Mouse (Mus musculus) ES-E14 (cell line): ENCODE data around the gene Dgkk. TPM values are rescaled to one million over a fixed set of nuclear protein-coding genes. Genes with fewer than 3 reads are reported as not detected.
A peak's percentile ranks its signal among the peaks of the same experiment; 100 is the strongest.

Experiments used
- DNase-seq: peaks from one replicate; pipeline ENCODE4 v3.0.0-alpha.2; 2013; ENCODE audit warnings: low read depth, low spot score
- H3K27ac ChIP-seq: 2 replicates; pipeline ENCODE4 v1.5.1; 2012; ENCODE audit warnings: low read depth, mild to moderate bottlenecking, low read length, moderate library complexity, mixed read lengths; ENCODE audit not compliant: poor library complexity, insufficient read depth, severe bottlenecking
- H3K36me3 ChIP-seq: 2 replicates; pipeline ENCODE4 v1.6.1; 2012; ENCODE audit warnings: mild to moderate bottlenecking, low read length, moderate library complexity, mixed read lengths; ENCODE audit not compliant: control insufficient read depth, poor library complexity, insufficient read depth, severe bottlenecking
- H3K4me1 ChIP-seq, 2 experiments: fragments of 150-350 bp in 1 of 2; sonication (generic) in 1 of 2; 2 replicates each; pipeline ENCODE4 v1.6.1; 2012; ENCODE audit warnings: low read length in 2 of 2, mild to moderate bottlenecking in 1 of 2, mixed read lengths in 1 of 2; ENCODE audit not compliant: control insufficient read depth in 2 of 2, insufficient read depth in 2 of 2, poor library complexity in 1 of 2
- H3K4me3 ChIP-seq, 2 experiments: fragments of 150-350 bp in 1 of 2; sonication (generic) in 1 of 2; 2 replicates each; pipeline ENCODE4 v1.5.1; 2012; ENCODE audit warnings: low read length in 2 of 2, low read depth in 1 of 2, mild to moderate bottlenecking in 1 of 2, mixed read lengths in 1 of 2; ENCODE audit not compliant: insufficient read depth in 1 of 2, poor library complexity in 1 of 2, severe bottlenecking in 1 of 2
- H3K9ac ChIP-seq: 2 replicates; pipeline ENCODE4 v1.6.1; 2012; ENCODE audit warnings: low read depth, mild to moderate bottlenecking, low read length, mixed read lengths; ENCODE audit not compliant: poor library complexity, insufficient read depth, severe bottlenecking
- H3K9me3 ChIP-seq: fragments of 150-350 bp; sonication (generic); 2 replicates; pipeline ENCODE4 v1.6.1; 2012; ENCODE audit warnings: low read depth, mild to moderate bottlenecking, low read length; ENCODE audit not compliant: control insufficient read depth, insufficient read depth
- CHD2 ChIP-seq: IDR thresholded peaks from 2 replicates; pipeline ENCODE4 v1.6.1; 2014; ENCODE audit warnings: mild to moderate bottlenecking, low read depth, low read length, inconsistent platforms
- HCFC1 ChIP-seq: IDR thresholded peaks from 2 replicates; pipeline ENCODE4 v1.6.1; 2012; ENCODE audit warnings: low read length, inconsistent platforms, borderline replicate concordance; ENCODE audit not compliant: insufficient read depth
- MAFK ChIP-seq: IDR thresholded peaks from 2 replicates; pipeline ENCODE4 v1.6.1; 2014; ENCODE audit warnings: mild to moderate bottlenecking, low read depth, low read length, inconsistent platforms; ENCODE audit not compliant: insufficient read depth
- ZC3H11A ChIP-seq: IDR thresholded peaks from 2 replicates; pipeline ENCODE4 v1.6.1; 2012; ENCODE audit warnings: low read depth, mild to moderate bottlenecking, inconsistent platforms, low read length, borderline replicate concordance
- ZNF384 ChIP-seq: IDR thresholded peaks from 2 replicates; pipeline ENCODE4 v1.6.1; 2012; ENCODE audit warnings: low read depth, low read length, inconsistent platforms
- in situ Hi-C, 2 experiments: fragments of 600-800 bp; cut with MboI; formaldehyde crosslinking; loops; one replicate each; pipeline ENCODE4 v1.15.1; 2025; ENCODE audit warnings: low sequenced_read_pairs in 2 of 2, inconsistent platforms in 1 of 2; ENCODE audit not compliant: unreplicated experiment in 2 of 2
- total RNA-seq: library from RNA; depleted of rRNA; stranded (reverse); fragments of 300-350 nt; gene quantifications from 2 replicates; pipeline ENCODE4 v1.2.3, GENCODE M21; 2012

Gene Dgkk
- total RNA-seq, 1 experiment, result 0.54 TPM

- Histone ChIP-seq H3K36me3 (no peaks in the 10 kb centered on the region), H3K4me3 (no peak overlapping the region), H3K4me1 (no peaks in the 10 kb centered on the region), H3K27ac (no peak overlapping the region), H3K9me3 (no peaks in the 10 kb centered on the region), H3K9ac (no peak overlapping the region)
- TF ChIP-seq HCFC1 (no peak), ZC3H11A (no peak), CHD2 (no peak), MAFK (no peak), ZNF384 (no peak)
- in situ Hi-C loops, result no loop called here
- no peak for DNase-seq
These were observed 114.8 kb downstream of the Dgkk start for GRCm38 (mm10) chrX:6893933-6894332.

GRCm38 (mm10) chrX:6911047-6911446 lies 131.9 kb downstream of the Dgkk start:
- H3K27ac ChIP-seq, result no peak overlapping the region
- no peak overlapping the region for H3K4me3 ChIP-seq
- no peaks in the 10 kb centered on the region for H3K36me3 ChIP-seq
- no peaks in the 10 kb centered on the region for H3K4me1 ChIP-seq
- TF ChIP-seq MAFK (no peak), ZNF384 (peak; percentile 86)
- H3K9me3 ChIP-seq, result no peaks in the 10 kb centered on the region
- no peak overlapping the region for H3K9ac ChIP-seq
- DNase-seq, result peak; percentile 1
- in situ Hi-C loops, result loop anchor here in 1 of 2 experiments (10.0 kb wide), 1 partner anchor 256 kb away; no protein-coding TSS in a partner anchor

DNA sequence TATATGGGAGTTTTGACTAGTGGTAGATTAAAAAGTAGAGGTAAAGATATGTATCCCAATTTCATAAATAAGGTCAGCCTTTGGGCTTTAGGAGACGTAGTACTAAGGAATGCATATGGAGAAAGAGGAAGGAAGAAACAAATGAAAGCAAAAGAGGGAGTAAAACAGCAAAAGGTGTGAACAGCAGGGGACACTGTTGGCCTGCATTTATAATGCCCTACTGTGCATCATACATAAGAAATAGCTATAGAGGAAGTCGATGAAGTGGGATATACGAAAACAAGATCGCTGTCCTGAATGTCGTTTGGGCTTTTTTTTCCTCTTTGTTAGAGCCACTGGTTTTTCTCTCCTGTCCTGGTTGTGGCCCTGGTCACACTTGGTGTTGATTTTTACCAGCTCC lies 143.1 kb downstream of the Dgkk start:
- TF ChIP-seq CHD2 (no peak), MAFK (no peak), ZC3H11A (no peak), HCFC1 (no peak), ZNF384 (no peak)
- H3K9ac ChIP-seq, result no peak overlapping the region
- no peak overlapping the region for H3K4me3 ChIP-seq
- H3K36me3 ChIP-seq, result no peaks in the 10 kb centered on the region
- H3K9me3 ChIP-seq, result no peaks in the 10 kb centered on the region
- no peak overlapping the region for H3K27ac ChIP-seq
- in situ Hi-C loops, result no loop called here
- no peaks in the 10 kb centered on the region for H3K4me1 ChIP-seq
- no peak for DNase-seq

GRCm38 (mm10) chrX:6926224-6926623 lies 147.1 kb downstream of the Dgkk start:
- H3K36me3 ChIP-seq, result no peaks in the 10 kb centered on the region
- H3K4me1 ChIP-seq, result no peaks in the 10 kb centered on the region
- H3K9ac ChIP-seq, result no peak overlapping the region
- DNase-seq, result no peak
- no peak for TF ChIP-seq ZNF384
- TF ChIP-seq CHD2, result no peak
- TF ChIP-seq MAFK, result no peak
- no peak for TF ChIP-seq ZC3H11A
- no peak overlapping the region for H3K27ac ChIP-seq
- H3K9me3 ChIP-seq, result no peaks in the 10 kb centered on the region
- no peak overlapping the region for H3K4me3 ChIP-seq
- in situ Hi-C loops, result no loop called here

- Histone ChIP-seq H3K36me3 (no peaks in the 10 kb centered on the region), H3K9ac (no peak overlapping the region), H3K27ac (no peak overlapping the region), H3K9me3 (no peaks in the 10 kb centered on the region), H3K4me3 (no peak overlapping the region), H3K4me1 (no peaks in the 10 kb centered on the region)
- DNase-seq, result no peak
- TF ChIP-seq ZNF384 (no peak), CHD2 (no peak), HCFC1 (no peak), MAFK (no peak), ZC3H11A (no peak)
- in situ Hi-C loops, result no loop called here
These were observed 189.5 kb downstream of the Dgkk start for GRCm38 (mm10) chrX:6968598-6968997.
